In genomic region chr12:112223721-112224337, GRCm38 (mm10) we compare ENCODE assay signal across 19 mouse cellular contexts.
DNase-seq lines count a peak whose midpoint lies in the region; ATAC-seq and TF ChIP-seq lines count a peak whose summit lies in the region.
"Had no signal": no experiment of that assay in that cellular context is flagged by ENCODE, and none has a peak within 500 bp of the region (broad histone marks: within the 10 kb centered on the region; RNA-seq: fewer than 3 reads in every experiment).

No protein-coding gene starts in this region.

- H3K36me3 ChIP-seq in hindbrain, embryonic 10.5 days, result no peaks in the 10 kb centered on the region
- H3K36me3 ChIP-seq in hindbrain, embryonic 11.5 days (ENCODE audit: control insufficient read depth, insufficient read depth, low read length), result no peaks in the 10 kb centered on the region
- no peaks in the 10 kb centered on the region for H3K36me3 ChIP-seq in liver, postnatal 0 days (replicated peaks; ENCODE audit: insufficient read depth, low read length)
- H3K36me3 ChIP-seq in liver, embryonic 11.5 days (ENCODE audit: control insufficient read depth, insufficient read depth, low read length), result no peaks in the 10 kb centered on the region
- no peaks in the 10 kb centered on the region for H3K36me3 ChIP-seq in limb, embryonic 10.5 days
- H3K36me3 ChIP-seq: heart, embryonic 10.5 days; intestine, embryonic 15.5 days; neural tube, embryonic 12.5 days had no signal

- no peak overlapping the region for H3K4me3 ChIP-seq in hindbrain, embryonic 10.5 days
- no peak overlapping the region for H3K4me3 ChIP-seq in hindbrain, embryonic 11.5 days (ENCODE audit: low read depth, low read length)
- H3K4me3 ChIP-seq in liver, postnatal 0 days (ENCODE audit: low read depth, low read length), result no peak overlapping the region
- H3K4me3 ChIP-seq in liver, embryonic 11.5 days (ENCODE audit: low read depth, low read length), result no peak overlapping the region
- H3K4me3 ChIP-seq in limb, embryonic 10.5 days, result no peak overlapping the region
- H3K4me3 ChIP-seq: heart, embryonic 10.5 days; intestine, embryonic 15.5 days; layer of hippocampus, adult 2 months; neural tube, embryonic 12.5 days had no signal

- no peak overlapping the region for H3K4me2 ChIP-seq in hindbrain, embryonic 11.5 days (replicated peaks; ENCODE audit: low read depth, low read length)
- no peak overlapping the region for H3K4me2 ChIP-seq in liver, postnatal 0 days (ENCODE audit: low read depth, low read length)
- no peak overlapping the region for H3K4me2 ChIP-seq in liver, embryonic 11.5 days
- H3K4me2 ChIP-seq: hindbrain, embryonic 14.5 days; intestine, embryonic 15.5 days; neural tube, embryonic 12.5 days had no signal

- peak overlapping the region; percentile 82; the same call in 1 of the 2 replicates for H3K27ac ChIP-seq in hindbrain, embryonic 10.5 days
- H3K27ac ChIP-seq in hindbrain, embryonic 11.5 days (ENCODE audit: low read depth, low read length), result no peak overlapping the region
- H3K27ac ChIP-seq in liver, postnatal 0 days (ENCODE audit: low read depth), result no peak overlapping the region
- H3K27ac ChIP-seq in liver, embryonic 11.5 days (ENCODE audit: low read depth, low read length), result no peak overlapping the region
- peak overlapping the region; percentile 10; the same call in 1 of the 2 replicates for H3K27ac ChIP-seq in limb, embryonic 10.5 days
- H3K27ac ChIP-seq: hindbrain, embryonic 14.5 days; intestine, embryonic 15.5 days; layer of hippocampus, adult 2 months; liver, embryonic 14.5 days; neural tube, embryonic 12.5 days had no signal

- DNase-seq in hindbrain, embryonic 10.5 days (ENCODE audit: low spot score), result no peak
- DNase-seq in hindbrain, embryonic 11.5 days (ENCODE audit: low spot score), result no peak
- DNase-seq in liver, postnatal 0 days, result no peak
- DNase-seq in liver, embryonic 11.5 days (ENCODE audit: low spot score), result no peak
- peak; percentile 83 for DNase-seq in adrenal gland, adult 2 months
- no peak for DNase-seq in limb, embryonic 10.5 days (ENCODE audit: low spot score)
- DNase-seq in cerebellum, postnatal 4 days (ENCODE audit: low spot score in 2 of 2), result no peak
- DNase-seq: cerebellum, adult 9-10 months; gastrocnemius, postnatal 25 days; heart, postnatal 10 days; left cerebral cortex, postnatal 4 days; thymus, postnatal 36 days had no signal

- no peak for ATAC-seq in hindbrain, embryonic 11.5 days (ENCODE audit: low FRiP score)
- peak; percentile 67 for ATAC-seq in liver, postnatal 0 days
- no peak for ATAC-seq in liver, embryonic 11.5 days (replicated peaks; ENCODE audit: low FRiP score)
- ATAC-seq: intestine, embryonic 15.5 days; lung, postnatal 0 days had no signal

- no peak for TF ChIP-seq EP300 in liver, postnatal 0 days (IDR thresholded peaks at IDR 0.05; ENCODE audit: low read depth)

- H3K9me3 ChIP-seq in hindbrain, embryonic 10.5 days, result no peaks in the 10 kb centered on the region
- no peaks in the 10 kb centered on the region for H3K9me3 ChIP-seq in hindbrain, embryonic 11.5 days (ENCODE audit: control insufficient read depth, low read length)
- H3K9me3 ChIP-seq in liver, postnatal 0 days (ENCODE audit: low read length), result no peaks in the 10 kb centered on the region
- H3K9me3 ChIP-seq in liver, embryonic 11.5 days (ENCODE audit: control insufficient read depth, low read length), result no peaks in the 10 kb centered on the region
- no peaks in the 10 kb centered on the region for H3K9me3 ChIP-seq in limb, embryonic 10.5 days (replicated peaks)
- H3K9me3 ChIP-seq: heart, embryonic 10.5 days; intestine, embryonic 15.5 days; neural tube, embryonic 12.5 days had no signal

- H3K9ac ChIP-seq in hindbrain, embryonic 11.5 days (ENCODE audit: low read depth, low read length), result no peak overlapping the region
- H3K9ac ChIP-seq in liver, postnatal 0 days (replicated peaks), result no peak overlapping the region
- H3K9ac ChIP-seq in liver, embryonic 11.5 days (ENCODE audit: low read depth, low read length), result no peak overlapping the region
- H3K9ac ChIP-seq: hindbrain, embryonic 14.5 days; intestine, embryonic 15.5 days; liver, embryonic 14.5 days; neural tube, embryonic 12.5 days had no signal

- TF ChIP-seq CTCF in liver, postnatal 0 days (IDR thresholded peaks at IDR 0.05; ENCODE audit: low read depth), result no peak

- H3K27me3 ChIP-seq in hindbrain, embryonic 10.5 days (ENCODE audit: insufficient read depth, poor library complexity, severe bottlenecking), result peaks cover 61% of the 10 kb centered on the region
- H3K27me3 ChIP-seq in hindbrain, embryonic 11.5 days (ENCODE audit: control insufficient read depth, insufficient read depth, low read length), result peaks cover 2% of the 10 kb centered on the region; the same call in 1 of the 2 replicates
- H3K27me3 ChIP-seq in liver, postnatal 0 days (ENCODE audit: insufficient read depth, low read length), result no peaks in the 10 kb centered on the region
- no peaks in the 10 kb centered on the region for H3K27me3 ChIP-seq in liver, embryonic 11.5 days (replicated peaks; ENCODE audit: control insufficient read depth, insufficient read depth, low read length)
- peaks cover 47% of the 10 kb centered on the region for H3K27me3 ChIP-seq in limb, embryonic 10.5 days (ENCODE audit: low read depth, poor library complexity, severe bottlenecking)
- H3K27me3 ChIP-seq: intestine, embryonic 15.5 days had no signal

- H3K4me1 ChIP-seq in hindbrain, embryonic 10.5 days (replicated peaks), result peaks cover 67% of the 10 kb centered on the region
- peaks cover 15% of the 10 kb centered on the region for H3K4me1 ChIP-seq in hindbrain, embryonic 11.5 days (replicated peaks; ENCODE audit: control insufficient read depth, insufficient read depth, low read length)
- no peaks in the 10 kb centered on the region for H3K4me1 ChIP-seq in liver, postnatal 0 days (ENCODE audit: insufficient read depth)
- H3K4me1 ChIP-seq in liver, embryonic 11.5 days (replicated peaks; ENCODE audit: control insufficient read depth, insufficient read depth, low read length), result 0 out of 2 replicates have a peak, but pooled peaks cover 5% of the 10 kb centered on the region
- H3K4me1 ChIP-seq in limb, embryonic 10.5 days, result peaks cover 68% of the 10 kb centered on the region
- H3K4me1 ChIP-seq: intestine, embryonic 15.5 days had no signal

- WGBS in hindbrain, embryonic 10.5 days, result 82% methylated on average over 13 of the region's 13 CpGs
- 78% methylated on average over 13 of the region's 13 CpGs for WGBS in hindbrain, embryonic 11.5 days
- WGBS in liver, postnatal 0 days (ENCODE audit: insufficient replicate concordance), result 66% methylated on average over 13 of the region's 13 CpGs
- 59% methylated on average over 13 of the region's 13 CpGs for WGBS in liver, embryonic 11.5 days
- WGBS in limb, embryonic 10.5 days, result 56% methylated on average over 13 of the region's 13 CpGs

Comparison
In these comparisons a context has a peak if more than half of its experiments do, and no peak if none do; other contexts are left out.
1. H3K27ac ChIP-seq: peak in hindbrain, embryonic 10.5 days (single experiment) and limb, embryonic 10.5 days (single experiment); none in hindbrain, embryonic 11.5 days (single experiment), liver, postnatal 0 days (single experiment) and liver, embryonic 11.5 days (single experiment).